Mouse (Mus musculus) testis, adult 2 months (tissue): ENCODE data around the gene Pgap3. TPM values are rescaled to one million over a fixed set of nuclear protein-coding genes. Genes with fewer than 3 reads are reported as not detected.

ENCODE experiments used
- H3K27ac ChIP-seq: fragments of 200-500 bp; 2 replicates; pipeline ENCODE4 v1.5.1; 2012; ENCODE audit warnings: low read depth, low read length; ENCODE audit not compliant: control insufficient read depth, insufficient read depth
- H3K27me3 ChIP-seq: fragments of 200-500 bp; 2 replicates; pipeline ENCODE4 v1.6.1; 2012; ENCODE audit warnings: mild to moderate bottlenecking, low read length, moderate library complexity; ENCODE audit not compliant: control insufficient read depth, insufficient read depth
- H3K36me3 ChIP-seq: fragments of 200-500 bp; 2 replicates; pipeline ENCODE4 v1.6.1; 2012; ENCODE audit warnings: mild to moderate bottlenecking, low read length; ENCODE audit not compliant: control insufficient read depth, insufficient read depth
- H3K4me1 ChIP-seq: fragments of 200-500 bp; 2 replicates; pipeline ENCODE4 v1.6.1; 2012; ENCODE audit warnings: low read length; ENCODE audit not compliant: control insufficient read depth, insufficient read depth
- H3K4me3 ChIP-seq: fragments of 200-500 bp; 2 replicates; pipeline ENCODE4 v1.5.1; 2012; ENCODE audit warnings: low read depth, mild to moderate bottlenecking, low read length, moderate library complexity, mixed read lengths; ENCODE audit not compliant: control insufficient read depth
- CTCF ChIP-seq: fragments of 200-500 bp; IDR thresholded peaks from 2 replicates; pipeline ENCODE4 v1.5.1; 2012; ENCODE audit warnings: low read depth, mild to moderate bottlenecking, inconsistent platforms, low read length, moderate library complexity; ENCODE audit not compliant: control insufficient read depth, insufficient read depth, insufficient replicate concordance
- POLR2A ChIP-seq: fragments of 200-500 bp; IDR thresholded peaks from 2 replicates; pipeline ENCODE4 v1.6.1; 2012; ENCODE audit warnings: low read depth, mild to moderate bottlenecking, inconsistent platforms, low read length, moderate library complexity; ENCODE audit not compliant: control insufficient read depth
- polyA plus RNA-seq: library from polyadenylated mRNA; depleted of rRNA; stranded (reverse); fragments of >200 nt; gene quantifications from 2 replicates; pipeline ENCODE4 v1.2.3, GENCODE M21; 2012

Gene Pgap3
- polyA plus RNA-seq, 1 experiment, result 4.9 TPM

DNA sequence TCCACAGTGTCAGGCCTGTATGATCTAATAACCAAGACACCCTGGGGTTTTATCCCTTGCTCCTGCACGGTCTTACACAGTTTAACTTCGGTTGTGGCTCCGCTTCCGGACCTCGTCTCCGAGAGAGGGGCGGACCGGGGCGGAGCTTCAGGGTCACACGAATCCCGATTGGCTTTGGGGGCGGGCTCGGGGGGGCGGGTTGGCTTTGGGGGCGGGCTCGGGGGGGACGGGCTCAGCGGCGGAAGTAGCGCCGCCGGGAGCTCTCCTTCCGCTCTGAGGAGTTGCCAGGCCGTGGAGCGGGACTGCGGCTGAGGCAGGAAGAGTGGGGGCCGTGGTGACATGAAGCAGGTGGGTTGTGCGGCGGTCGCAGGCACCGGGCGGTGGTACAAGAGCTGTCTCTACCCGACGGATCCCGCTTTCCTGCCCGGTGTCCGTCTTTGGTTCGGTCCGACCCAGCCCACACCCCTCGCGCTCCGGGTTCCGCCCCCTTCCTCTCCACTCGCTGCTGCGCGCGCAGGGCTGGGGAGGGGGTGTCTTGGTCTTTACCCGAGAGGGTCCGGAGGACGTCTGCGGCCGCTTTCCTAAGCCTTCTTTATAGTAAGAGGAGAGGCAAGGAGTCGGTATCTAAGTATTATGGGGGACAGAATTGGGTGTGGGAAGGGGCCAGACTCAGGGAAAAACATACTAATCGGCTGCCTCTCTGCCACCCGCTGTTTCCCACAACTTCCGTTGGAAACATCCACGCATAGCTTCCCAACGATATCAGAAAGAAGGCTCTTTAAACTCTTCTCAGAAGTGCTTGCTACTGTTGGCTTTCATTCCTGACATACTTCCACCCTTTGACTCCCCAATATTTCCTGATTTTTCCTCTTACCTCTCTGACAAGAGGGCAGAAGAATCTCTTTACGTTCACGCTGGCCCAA, 41.9 kb downstream of the Pgap3 start, which contains the start of gene Stard3:
Gene Stard3, plus strand, starts transcription at position 208 of the 923 bp plus-strand sequence.
- peak within 1 kb of the TSS; percentile 97 for H3K4me3 ChIP-seq
- TF ChIP-seq POLR2A, result peak; percentile 80
- no peak for TF ChIP-seq CTCF
- H3K4me1 ChIP-seq, result peaks cover 9% of the 10 kb centered on the region
- no peaks in the 10 kb centered on the region for H3K36me3 ChIP-seq
- H3K27me3 ChIP-seq, result no peaks in the 10 kb centered on the region
- H3K27ac ChIP-seq, result peak within 1 kb of the TSS; percentile 95

DNA sequence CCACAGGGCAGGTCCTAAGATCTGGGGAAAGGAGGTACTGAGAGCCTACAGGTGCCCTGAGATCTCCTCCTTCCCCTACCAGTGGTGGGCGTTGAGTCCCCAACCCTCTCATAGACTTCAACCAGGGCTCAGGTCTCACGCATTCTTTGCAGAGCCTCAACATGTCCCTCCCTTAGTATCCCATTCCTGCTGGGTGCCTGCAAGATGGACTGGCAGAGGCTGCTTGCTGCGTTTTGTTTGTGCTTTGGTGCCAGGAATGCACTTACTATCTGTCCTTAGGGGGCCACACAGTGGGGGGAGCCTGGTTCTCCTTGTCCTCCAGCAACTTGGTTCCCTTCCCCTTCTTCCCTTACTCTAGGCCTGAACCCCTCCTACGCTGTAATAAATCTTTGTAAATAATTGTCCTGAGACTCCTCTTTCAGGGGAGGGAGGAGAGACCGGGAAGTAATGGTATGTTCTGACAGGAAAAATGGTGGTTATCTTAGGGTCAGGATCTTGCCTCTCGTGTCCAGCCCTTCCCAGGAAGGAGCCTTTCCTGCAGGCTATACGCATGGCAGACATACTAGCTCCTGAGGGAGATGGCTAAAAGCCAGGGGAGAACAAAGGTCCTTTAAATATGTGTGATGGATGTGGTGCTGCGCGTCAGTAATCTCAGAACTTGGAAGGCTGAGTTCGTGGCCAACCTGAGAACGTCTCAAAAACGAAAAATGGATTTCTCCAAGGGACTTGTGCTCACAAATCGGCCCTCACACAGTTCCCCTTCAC, 42.7 kb downstream of the Pgap3 start:
- Histone ChIP-seq H3K27ac (peak overlapping the region; percentile 63), H3K36me3 (no peaks in the 10 kb centered on the region), H3K4me3 (peak overlapping the region; percentile 97), H3K27me3 (no peaks in the 10 kb centered on the region), H3K4me1 (peaks cover 9% of the 10 kb centered on the region)
- TF ChIP-seq CTCF (no peak), POLR2A (no peak)

DNA sequence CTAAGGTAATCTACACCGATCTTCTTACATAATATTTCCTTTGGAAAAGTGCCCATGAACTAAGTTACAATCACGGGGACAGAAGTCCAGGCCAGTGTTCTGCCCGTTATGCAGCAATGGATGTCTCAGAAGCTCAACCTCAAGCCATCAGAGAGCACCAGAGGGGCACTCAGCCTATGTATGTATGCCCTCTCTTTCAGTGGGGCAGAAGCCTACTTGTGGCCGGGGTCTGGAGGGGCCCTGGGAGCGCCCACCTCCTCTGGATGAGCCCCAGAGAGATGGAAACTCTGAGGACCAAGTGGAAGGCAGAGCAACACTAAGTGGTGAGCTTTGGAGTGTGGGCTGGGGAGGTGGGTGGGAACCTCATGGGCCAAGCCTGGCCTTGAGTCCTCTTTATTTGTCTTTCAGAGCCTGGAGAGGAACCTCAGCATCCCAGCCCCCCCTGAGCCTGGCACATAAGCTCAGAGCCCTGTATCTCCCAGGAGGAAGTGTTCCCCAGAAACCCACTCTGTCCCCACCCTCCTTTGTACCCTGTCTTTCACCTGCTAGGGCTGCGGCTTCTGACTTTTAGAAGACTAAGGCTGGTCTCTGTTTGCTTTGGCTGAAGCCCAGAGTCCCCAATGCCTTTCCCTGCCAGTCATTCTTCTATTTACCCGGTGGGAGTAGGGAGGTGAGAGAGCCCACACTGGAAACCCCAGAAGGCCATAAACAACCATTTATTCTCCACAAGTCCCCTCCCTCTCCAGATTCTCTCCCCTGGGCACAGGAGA, 43.5 kb downstream of the Pgap3 start:
- H3K27ac ChIP-seq, result no peak overlapping the region
- TF ChIP-seq POLR2A (no peak), CTCF (no peak)
- H3K27me3 ChIP-seq, result no peaks in the 10 kb centered on the region
- peaks cover 9% of the 10 kb centered on the region for H3K4me1 ChIP-seq
- no peak overlapping the region; the same call in 1 of the 2 replicates for H3K4me3 ChIP-seq
- no peaks in the 10 kb centered on the region for H3K36me3 ChIP-seq

DNA sequence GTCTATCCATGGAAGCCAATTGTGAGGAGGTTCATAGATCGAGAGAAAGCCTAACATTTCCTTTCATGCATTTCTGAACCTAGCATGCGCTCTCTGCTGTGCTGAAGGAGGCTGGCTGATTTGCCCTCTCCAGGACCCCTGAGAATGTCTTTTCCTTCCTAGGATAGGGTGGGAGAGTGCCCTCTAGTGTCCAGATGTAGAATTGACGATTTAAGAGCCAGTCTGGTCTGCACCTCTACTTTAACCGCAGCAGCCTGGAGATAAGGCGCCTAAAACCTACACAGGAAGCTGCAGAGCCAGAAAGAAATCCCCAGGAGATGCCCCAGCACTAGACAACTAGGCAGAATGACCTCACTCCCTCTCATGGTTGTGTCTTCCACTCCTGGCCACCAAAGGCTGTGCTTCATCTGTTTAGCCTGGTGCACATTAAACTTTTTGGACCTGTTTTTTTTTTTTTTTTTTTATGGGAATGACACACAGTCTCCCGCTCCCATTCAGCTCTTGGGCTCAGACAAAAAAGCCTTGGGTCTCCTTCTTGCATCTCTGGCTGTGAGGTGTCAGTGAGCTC, 44.5 kb downstream of the Pgap3 start:
- Histone ChIP-seq H3K27ac (no peak overlapping the region), H3K4me3 (no peak overlapping the region), H3K27me3 (no peaks in the 10 kb centered on the region), H3K4me1 (peaks cover 9% of the 10 kb centered on the region), H3K36me3 (no peaks in the 10 kb centered on the region)
- TF ChIP-seq POLR2A (no peak), CTCF (no peak)

DNA sequence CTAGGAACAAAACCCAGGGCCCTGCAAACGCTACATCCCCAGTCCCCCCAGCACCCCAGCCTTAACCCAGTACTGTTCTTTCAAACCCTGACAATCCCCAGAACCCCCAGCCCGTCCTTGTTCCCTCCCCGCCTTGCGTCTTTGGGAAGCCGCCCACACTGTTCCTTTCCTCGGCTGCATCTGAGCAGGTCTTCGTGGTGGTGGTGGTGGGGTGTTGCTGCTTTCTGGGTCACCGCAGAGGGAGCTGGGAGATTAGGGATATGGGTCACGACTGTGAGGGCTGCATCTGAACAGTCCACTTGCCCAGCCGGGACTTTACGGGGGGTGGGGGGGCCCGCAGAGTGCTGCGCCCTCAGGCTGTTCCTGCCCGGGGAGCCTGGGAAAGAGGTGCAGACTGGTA, 45.8 kb downstream of the Pgap3 start:
- H3K4me1 ChIP-seq, result peaks cover 9% of the 10 kb centered on the region
- H3K27me3 ChIP-seq, result no peaks in the 10 kb centered on the region
- no peaks in the 10 kb centered on the region for H3K36me3 ChIP-seq
- H3K27ac ChIP-seq, result no peak overlapping the region
- TF ChIP-seq POLR2A, result no peak
- TF ChIP-seq CTCF, result no peak
- no peak overlapping the region for H3K4me3 ChIP-seq

DNA sequence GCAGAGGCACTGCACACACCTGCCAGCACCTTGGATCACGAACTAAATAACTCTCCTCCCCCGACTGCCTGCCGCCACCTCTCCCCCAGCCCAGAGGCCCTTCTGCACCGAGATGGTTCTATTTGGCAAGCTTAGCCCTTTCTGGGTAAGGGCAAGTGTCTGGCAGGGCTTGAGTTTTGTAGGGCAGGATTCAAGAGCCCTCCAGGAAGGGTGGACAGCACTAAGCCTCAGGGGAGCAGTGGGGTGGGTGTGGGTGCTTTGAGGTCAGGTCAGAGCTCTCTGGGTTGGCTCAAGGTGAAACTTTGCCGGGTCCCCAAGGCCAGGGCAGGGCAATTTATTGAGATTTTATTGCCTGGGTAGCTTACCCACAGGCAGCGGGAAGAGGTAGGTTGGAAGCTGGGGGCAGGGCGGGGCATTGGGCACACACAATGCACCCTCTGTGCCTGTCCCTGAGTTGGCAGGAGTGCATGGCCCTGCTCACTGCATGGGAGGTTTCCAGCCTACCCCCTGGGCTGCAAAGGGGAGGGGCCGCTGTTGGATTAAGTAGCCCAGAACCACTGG, 46.6 kb downstream of the Pgap3 start:
- TF ChIP-seq CTCF (no peak), POLR2A (no peak)
- Histone ChIP-seq H3K4me3 (no peak overlapping the region), H3K36me3 (no peaks in the 10 kb centered on the region), H3K4me1 (peaks cover 7% of the 10 kb centered on the region), H3K27ac (no peak overlapping the region), H3K27me3 (no peaks in the 10 kb centered on the region)
